Mouse (Mus musculus): ENCODE data around the gene Zfp593. TPM values are rescaled to one million over a fixed set of nuclear protein-coding genes. Genes with fewer than 3 reads are reported as not detected.

Zfp593 gene
- polyA plus RNA-seq, 1 experiment: 7.2 TPM

DNA sequence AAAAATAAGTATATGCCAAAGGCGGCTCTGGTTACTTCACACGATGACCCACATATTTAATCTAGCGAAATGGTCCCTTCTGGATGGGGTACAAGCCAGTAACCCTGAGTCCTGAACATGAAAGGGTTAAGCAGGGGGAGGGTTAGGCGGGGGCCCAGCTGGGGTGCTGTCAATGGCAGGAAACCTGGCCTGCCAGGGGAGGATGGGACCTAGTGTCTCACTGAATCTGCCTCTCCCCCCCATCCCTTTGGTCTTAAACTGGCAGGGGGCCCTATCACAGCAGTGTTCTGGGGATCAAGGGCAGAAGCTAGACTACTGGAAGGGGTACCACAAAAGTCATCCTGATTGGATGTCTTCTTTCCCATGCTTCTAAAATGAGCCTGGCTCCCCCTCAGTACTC lies 10.5 kb upstream of the Zfp593 start:
- Histone ChIP-seq H3K36me3 (ENCODE audit: control insufficient read depth, insufficient read depth, low read length) (no peaks in the 10 kb centered on the region), H3K27me3 (ENCODE audit: control insufficient read depth, insufficient read depth, low read length) (peaks cover 32% of the 10 kb centered on the region), H3K4me1 (ENCODE audit: control insufficient read depth, insufficient read depth, insufficient read length, low read length) (peaks cover 12% of the 10 kb centered on the region), H3K27ac (ENCODE audit: insufficient read depth, low read depth, low read length) (peak overlapping the region; percentile 36; the same call in 1 of the 2 replicates), H3K4me3 (ENCODE audit: low read depth, low read length) (no peak overlapping the region)
- 68% methylated on average over 4 of the region's 4 CpGs for WGBS
- TF ChIP-seq POLR2A (IDR thresholded peaks at IDR 0.05; ENCODE audit: low read depth, low read length) (no peak), CTCF (IDR thresholded peaks at IDR 0.05; ENCODE audit: extremely low read depth, insufficient read length, insufficient replicate concordance, low read depth, low read length) (no peak)

DNA sequence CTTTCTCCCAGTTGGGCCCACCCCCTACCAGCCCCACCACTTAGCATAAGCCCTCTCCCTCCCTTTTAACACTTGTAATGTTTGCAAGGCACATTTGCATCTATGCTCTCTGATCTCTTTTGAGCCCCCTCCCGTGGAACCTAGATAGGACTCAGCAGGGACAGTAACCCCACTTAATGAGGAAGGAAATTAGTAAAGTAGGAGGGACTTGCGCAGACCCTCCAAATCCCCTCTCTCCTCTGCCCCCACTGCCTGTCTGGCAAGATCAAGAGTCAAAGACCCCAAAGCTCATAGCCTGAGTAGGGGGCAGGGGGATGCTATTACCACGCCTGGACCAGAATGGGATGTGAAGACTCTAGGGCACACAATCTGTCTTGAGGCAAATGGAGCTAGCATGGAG lies 9.4 kb upstream of the Zfp593 start:
- WGBS: 58% methylated on average over 3 of the region's 3 CpGs
- Histone ChIP-seq H3K27me3 (ENCODE audit: control insufficient read depth, insufficient read depth, low read length) (peaks cover 42% of the 10 kb centered on the region), H3K4me3 (ENCODE audit: low read depth, low read length) (no peak overlapping the region), H3K27ac (ENCODE audit: insufficient read depth, low read depth, low read length) (no peak overlapping the region), H3K4me1 (ENCODE audit: control insufficient read depth, insufficient read depth, insufficient read length, low read length) (peaks cover 12% of the 10 kb centered on the region), H3K36me3 (ENCODE audit: control insufficient read depth, insufficient read depth, low read length) (no peaks in the 10 kb centered on the region)
- no peak for TF ChIP-seq POLR2A (IDR thresholded peaks at IDR 0.05; ENCODE audit: low read depth, low read length)
- no peak for TF ChIP-seq CTCF (IDR thresholded peaks at IDR 0.05; ENCODE audit: extremely low read depth, insufficient read length, insufficient replicate concordance, low read depth, low read length)

DNA sequence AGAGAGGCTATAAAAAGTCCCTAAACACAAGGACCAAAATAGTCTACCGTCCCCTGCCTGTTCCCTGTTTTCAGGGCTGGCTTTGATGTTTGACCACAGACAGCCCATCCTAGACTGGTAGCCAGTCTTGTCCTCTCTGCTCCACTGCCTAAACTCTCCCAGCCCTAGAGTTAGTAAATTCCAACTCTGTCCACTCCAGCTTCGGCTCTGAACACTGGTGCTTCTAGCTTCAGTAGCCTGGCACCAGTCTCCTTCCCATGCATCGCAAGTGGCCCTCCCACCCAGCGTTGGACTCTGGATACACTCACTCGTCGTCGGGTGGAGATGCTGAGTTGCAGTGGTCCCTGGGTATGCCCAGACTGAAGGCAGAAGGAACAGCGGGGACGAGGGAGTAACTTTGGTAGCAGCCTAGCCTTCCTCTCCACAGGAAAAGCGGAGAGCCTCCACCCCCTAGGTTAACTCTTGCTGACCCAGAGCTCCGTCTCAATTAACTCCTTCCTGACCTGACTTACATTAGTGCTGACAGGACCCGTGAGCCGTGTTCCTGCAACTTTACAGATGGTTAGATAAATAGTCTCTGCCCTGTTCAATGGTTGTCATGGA lies 8.4 kb upstream of the Zfp593 start, which contains the start of gene Grrp1:
Grrp1 (minus strand) TSS at position 385 of the 603 bp plus-strand sequence.
- peaks cover 44% of the 10 kb centered on the region for H3K27me3 ChIP-seq (ENCODE audit: control insufficient read depth, insufficient read depth, low read length)
- H3K4me1 ChIP-seq (ENCODE audit: control insufficient read depth, insufficient read depth, insufficient read length, low read length): peaks cover 15% of the 10 kb centered on the region
- H3K4me3 ChIP-seq (ENCODE audit: low read depth, low read length): peak within 1 kb of the TSS; percentile 60
- TF ChIP-seq CTCF (IDR thresholded peaks at IDR 0.05; ENCODE audit: extremely low read depth, insufficient read length, insufficient replicate concordance, low read depth, low read length) (no peak), POLR2A (IDR thresholded peaks at IDR 0.05; ENCODE audit: low read depth, low read length) (no peak)
- 5% methylated on average over 13 of the region's 13 CpGs for WGBS
- H3K36me3 ChIP-seq (ENCODE audit: control insufficient read depth, insufficient read depth, low read length): no peaks in the 10 kb centered on the region
- peak within 1 kb of the TSS; percentile 34 for H3K27ac ChIP-seq (ENCODE audit: insufficient read depth, low read depth, low read length)

DNA sequence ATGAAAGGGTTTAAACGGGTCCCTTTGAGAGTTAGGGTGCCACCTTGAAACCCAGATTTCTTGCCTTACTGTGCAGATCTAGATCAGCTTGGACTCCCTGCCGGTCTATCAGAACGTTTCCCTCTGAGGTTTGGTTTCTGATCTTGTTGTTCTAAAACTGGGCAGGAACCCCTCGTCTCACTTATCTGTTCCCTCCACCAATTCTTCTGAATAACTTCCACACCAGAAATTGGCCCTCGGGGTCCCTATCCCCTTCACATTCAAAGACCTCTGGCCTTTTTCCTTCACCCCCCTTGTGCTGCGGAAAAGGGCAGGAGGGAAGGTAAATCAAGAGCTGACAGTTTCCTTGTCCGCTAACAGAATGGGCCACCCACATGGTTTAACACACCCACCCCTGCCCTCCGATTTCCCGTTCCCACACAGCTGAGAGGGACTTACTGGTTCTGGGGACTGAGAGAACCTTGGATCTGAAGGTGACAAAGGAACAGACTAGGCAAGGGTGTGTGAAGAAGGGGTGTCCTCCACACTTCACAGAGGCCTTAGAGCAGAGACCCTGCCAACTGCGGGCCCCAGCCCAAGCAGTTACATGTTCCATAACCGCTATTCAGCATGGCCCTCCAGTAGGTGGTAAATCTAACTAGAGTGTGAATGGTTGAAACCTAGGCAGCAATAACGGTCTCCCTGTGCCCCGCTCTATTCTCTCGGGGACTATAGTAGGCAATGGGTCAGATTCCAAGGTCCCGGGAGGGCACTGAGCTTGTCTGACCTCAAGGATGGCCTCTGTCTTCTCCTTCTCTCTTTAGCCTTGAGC lies 7.7 kb upstream of the Zfp593 start:
- H3K4me1 ChIP-seq (ENCODE audit: control insufficient read depth, insufficient read depth, insufficient read length, low read length): peaks cover 15% of the 10 kb centered on the region
- TF ChIP-seq CTCF (IDR thresholded peaks at IDR 0.05; ENCODE audit: extremely low read depth, insufficient read length, insufficient replicate concordance, low read depth, low read length): no peak
- TF ChIP-seq POLR2A (IDR thresholded peaks at IDR 0.05; ENCODE audit: low read depth, low read length): no peak
- H3K36me3 ChIP-seq (ENCODE audit: control insufficient read depth, insufficient read depth, low read length): no peaks in the 10 kb centered on the region
- H3K27ac ChIP-seq (ENCODE audit: insufficient read depth, low read depth, low read length): peak overlapping the region; percentile 34
- WGBS: 41% methylated on average over 15 of the region's 15 CpGs
- peak overlapping the region; percentile 60 for H3K4me3 ChIP-seq (ENCODE audit: low read depth, low read length)
- peaks cover 47% of the 10 kb centered on the region for H3K27me3 ChIP-seq (ENCODE audit: control insufficient read depth, insufficient read depth, low read length)

DNA sequence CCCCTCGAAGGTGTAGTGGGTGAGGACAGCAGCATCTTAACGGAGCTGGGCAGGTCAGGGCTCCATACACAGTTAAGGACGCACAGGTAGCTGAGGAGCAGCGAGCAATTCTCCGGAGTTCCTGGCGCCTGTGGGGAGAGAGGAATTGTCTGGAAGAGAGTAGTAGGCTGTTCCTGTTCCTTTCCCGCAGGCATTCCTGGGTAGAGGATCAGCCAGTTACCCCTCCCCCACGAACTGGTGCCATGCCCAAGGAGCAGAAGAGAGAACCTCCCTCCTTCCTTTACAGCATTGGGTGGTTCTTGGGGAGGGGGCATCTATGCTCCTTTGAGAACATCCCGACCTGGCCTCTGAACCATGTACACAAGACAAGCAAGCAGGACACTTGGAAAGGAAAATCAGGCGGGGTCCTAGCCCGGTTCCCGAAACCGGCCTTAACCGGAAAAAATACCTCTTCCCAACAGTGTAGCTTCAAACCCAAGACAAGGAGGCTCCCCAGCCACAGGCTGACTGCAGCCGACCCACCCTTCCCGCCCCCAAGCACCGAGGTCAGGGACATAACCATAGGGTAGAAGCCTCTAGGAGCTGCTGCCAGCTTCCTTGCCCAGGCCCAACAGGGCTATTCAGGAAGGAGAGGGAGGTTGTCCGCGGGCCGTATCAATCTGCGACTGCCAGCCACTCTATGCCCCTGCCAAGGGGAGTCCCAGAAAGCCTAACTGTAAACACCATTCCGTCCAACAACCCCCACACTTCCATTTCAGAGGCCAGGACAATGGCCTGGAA lies 6.9 kb upstream of the Zfp593 start:
- Histone ChIP-seq H3K27me3 (ENCODE audit: control insufficient read depth, insufficient read depth, low read length) (peaks cover 47% of the 10 kb centered on the region), H3K4me1 (ENCODE audit: control insufficient read depth, insufficient read depth, insufficient read length, low read length) (peaks cover 15% of the 10 kb centered on the region), H3K36me3 (ENCODE audit: control insufficient read depth, insufficient read depth, low read length) (no peaks in the 10 kb centered on the region), H3K27ac (ENCODE audit: insufficient read depth, low read depth, low read length) (peak overlapping the region; percentile 34; the same call in 1 of the 2 replicates), H3K4me3 (ENCODE audit: low read depth, low read length) (peak overlapping the region; percentile 60)
- WGBS: 27% methylated on average over 22 of the region's 22 CpGs
- TF ChIP-seq CTCF (IDR thresholded peaks at IDR 0.05; ENCODE audit: extremely low read depth, insufficient read length, insufficient replicate concordance, low read depth, low read length) (no peak), POLR2A (IDR thresholded peaks at IDR 0.05; ENCODE audit: low read depth, low read length) (no peak)

DNA sequence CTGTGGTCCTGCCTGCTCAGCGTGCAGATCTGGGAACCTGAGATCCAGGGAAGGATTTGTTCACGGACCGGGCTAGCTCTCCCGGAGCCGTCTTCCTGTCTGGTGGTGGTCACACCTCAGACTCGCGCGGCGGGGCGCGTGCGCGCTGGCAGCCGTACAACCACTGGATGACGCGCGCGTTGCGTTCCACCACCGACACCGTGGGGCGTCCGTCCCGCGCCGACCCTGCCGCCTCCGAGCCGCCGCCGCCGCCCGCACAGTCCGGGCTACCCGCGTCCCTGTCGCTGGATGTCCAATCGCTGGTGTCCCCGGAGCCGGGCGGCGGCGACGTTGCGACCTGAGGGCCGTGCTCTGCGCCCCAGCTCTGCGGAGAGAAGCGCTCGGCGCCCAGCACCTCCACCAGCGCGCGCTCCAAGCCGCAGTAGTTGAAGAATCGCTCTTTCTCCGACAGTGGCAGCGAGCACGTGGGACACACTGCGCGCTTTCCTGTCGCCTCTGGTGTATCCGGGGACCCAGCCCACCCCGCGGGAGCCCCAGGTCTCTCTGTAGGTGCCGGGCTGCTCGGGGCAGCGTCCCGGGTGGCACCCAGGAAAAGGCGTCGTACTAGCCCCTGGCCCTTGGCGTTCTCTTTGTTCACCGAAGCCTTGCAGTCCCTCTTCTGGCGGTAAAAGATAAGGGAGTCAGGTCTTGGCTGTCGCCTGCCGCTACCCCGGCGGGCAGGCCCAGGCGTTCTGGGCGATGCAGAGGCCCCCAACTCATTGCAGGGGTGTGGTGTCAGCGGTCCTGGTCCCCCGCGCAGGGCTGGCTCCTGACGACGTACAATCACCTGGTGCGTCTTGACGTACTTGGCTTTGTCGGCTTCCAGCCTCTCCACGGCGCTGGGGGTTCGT lies 6.1 kb upstream of the Zfp593 start:
- 2% methylated on average over 91 of the region's 91 CpGs for WGBS
- H3K27me3 ChIP-seq (ENCODE audit: control insufficient read depth, insufficient read depth, low read length): peaks cover 50% of the 10 kb centered on the region
- H3K4me1 ChIP-seq (ENCODE audit: control insufficient read depth, insufficient read depth, insufficient read length, low read length): peaks cover 17% of the 10 kb centered on the region

More for the DNA sequence above, 6.1 kb upstream of the Zfp593 start:
- Histone ChIP-seq H3K4me3 (ENCODE audit: low read depth, low read length) (peak overlapping the region; percentile 60), H3K27ac (ENCODE audit: insufficient read depth, low read depth, low read length) (no peak overlapping the region), H3K36me3 (ENCODE audit: control insufficient read depth, insufficient read depth, low read length) (no peaks in the 10 kb centered on the region)
- TF ChIP-seq CTCF (IDR thresholded peaks at IDR 0.05; ENCODE audit: extremely low read depth, insufficient read length, insufficient replicate concordance, low read depth, low read length) (no peak), POLR2A (IDR thresholded peaks at IDR 0.05; ENCODE audit: low read depth, low read length) (no peak)

All from small intestine, adult 2 months (tissue).